Mouse (Mus musculus) left cerebral cortex, postnatal 4 days (tissue): ENCODE measurements around the gene Scgb2b12. TPM values are rescaled to one million over a fixed set of nuclear protein-coding genes. Genes with fewer than 3 reads are reported as not detected.
"Not testable (repeated sequence)": the region's sequence is repeated elsewhere in the genome, so short reads cannot be mapped to it uniquely, and the experiment has no call there.

ENCODE experiments used
- DNase-seq: peaks from one replicate; pipeline ENCODE4 v3.0.0-alpha.2; 2022
- intact Hi-C: fragments of 180-260 bp; cut with DNase I; formaldehyde crosslinking; loops from one replicate; pipeline ENCODE4 v1.15.1; 2025
- total RNA-seq, 2 experiments: library from RNA; stranded (reverse); gene quantifications; 2 replicates each; pipeline ENCODE4 v1.2.3; 2021

The Scgb2b12 gene
- total RNA-seq: not detected

DNA sequence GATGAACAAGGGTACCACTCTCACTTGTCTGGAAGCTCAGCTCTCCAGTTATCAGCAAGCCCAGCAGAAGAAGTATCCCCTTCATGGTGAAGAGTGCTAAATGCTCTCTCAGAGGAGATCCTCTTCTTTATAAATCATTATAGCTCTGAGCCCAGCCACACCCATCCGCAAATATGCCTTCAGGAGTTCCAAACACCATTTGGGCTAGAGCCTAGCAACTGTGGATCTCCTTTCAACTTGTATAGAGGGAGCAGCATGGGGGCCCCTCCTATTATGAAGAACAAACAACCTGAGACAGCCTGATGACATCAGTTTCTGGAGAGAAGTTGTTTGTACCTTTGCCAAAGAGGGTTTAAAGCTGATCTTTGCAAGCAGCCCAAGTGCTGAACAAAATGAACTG lies at the start of gene Scgb2b12:
TSS of gene Scgb2b12 (minus strand) at position 101 of the 400 bp plus-strand sequence.
- intact Hi-C loops, DNase-seq: not testable (repeated sequence)

DNA sequence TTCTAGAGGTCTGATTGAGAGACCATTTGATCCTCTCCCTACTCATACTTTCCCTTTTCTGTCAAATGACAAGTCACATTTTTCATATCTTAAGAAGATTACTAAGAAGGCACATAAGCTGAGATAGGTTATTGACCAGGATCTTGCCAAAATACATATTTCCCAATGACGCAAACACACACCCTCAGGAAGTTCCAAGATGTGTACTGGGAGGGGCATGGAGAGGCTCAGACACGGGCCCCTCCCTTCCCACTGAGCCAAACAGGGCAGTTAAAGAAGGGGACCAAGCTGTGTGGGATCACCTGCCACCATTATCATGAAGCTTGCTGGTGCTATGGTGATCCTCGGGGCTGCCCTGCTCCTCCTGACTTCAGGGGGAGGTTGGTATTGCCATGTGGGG lies 6.8 kb upstream of the Scgb2b12 start, which contains the start of gene Scgb1b12:
TSS of gene Scgb1b12 (plus strand) at position 301 of the 400 bp plus-strand sequence.
- intact Hi-C loops, DNase-seq: not testable (repeated sequence)

Other genes with a start within 250 kb of the Scgb2b12 start
- gene Scgb1b10, start 226.4 kb downstream of the Scgb2b12 start, total RNA-seq: not detected
- gene Scgb2b11, start 116.1 kb downstream of the Scgb2b12 start, total RNA-seq: not detected
- not detected for gene Scgb1b11, start 104.4 kb downstream of the Scgb2b12 start, total RNA-seq
- not detected for gene Scgb1b12, start 6.9 kb upstream of the Scgb2b12 start, total RNA-seq
- gene Scgb1b29, start 114.3 kb upstream of the Scgb2b12 start, total RNA-seq: not detected